Mouse (Mus musculus): ENCODE data around the gene Gm10310.
"Not testable (repeated sequence)": the region's sequence is repeated elsewhere in the genome, so short reads cannot be mapped to it uniquely, and the experiment has no call there.

Gene Gm10310

DNA sequence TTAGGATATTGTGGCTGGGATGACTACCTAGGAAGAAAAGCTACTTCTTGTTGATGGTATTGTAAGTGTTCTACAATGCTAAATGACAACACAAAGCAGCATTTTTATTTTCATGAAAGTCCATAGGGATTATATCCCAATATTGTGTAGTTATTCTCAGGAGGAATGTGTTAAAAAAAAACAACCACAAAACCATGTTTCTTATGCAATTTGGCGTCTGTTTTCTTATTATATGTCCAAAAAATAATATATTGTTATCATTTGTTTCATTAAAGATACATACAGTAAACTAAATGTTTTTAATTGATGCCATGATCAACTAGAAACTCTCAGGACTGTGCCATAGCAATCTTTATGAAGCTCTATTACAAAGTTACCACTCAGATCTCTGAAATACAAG lies at the start of gene Gm10310:
TSS of gene Gm10310 (minus strand) at position 101 of the 400 bp plus-strand sequence.
- DNase-seq (ENCODE audit: low read depth) = not testable (repeated sequence)

DNA sequence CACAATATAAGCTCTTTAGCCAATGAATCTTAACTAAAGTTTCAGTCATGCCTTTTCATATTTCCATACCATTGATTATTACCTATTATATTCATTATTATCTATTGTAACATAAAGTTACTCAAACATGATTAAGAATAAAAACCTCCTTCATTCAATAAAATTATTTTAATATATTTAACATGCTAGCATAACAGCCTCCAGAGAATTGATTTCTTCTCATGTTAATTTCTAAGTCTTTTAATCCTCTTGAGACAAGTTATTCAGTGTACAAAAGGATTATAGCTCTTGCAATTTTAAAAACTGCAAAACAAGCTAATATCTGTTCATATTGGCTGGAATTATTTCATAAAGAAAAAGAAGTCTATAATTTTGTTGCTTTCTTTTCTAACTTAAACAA lies 45.2 kb upstream of the Gm10310 start, which contains the start of gene Olfr821:
TSS of gene Olfr821 (plus strand) at position 301 of the 400 bp plus-strand sequence.
- no peak for DNase-seq (ENCODE audit: low read depth)

DNA sequence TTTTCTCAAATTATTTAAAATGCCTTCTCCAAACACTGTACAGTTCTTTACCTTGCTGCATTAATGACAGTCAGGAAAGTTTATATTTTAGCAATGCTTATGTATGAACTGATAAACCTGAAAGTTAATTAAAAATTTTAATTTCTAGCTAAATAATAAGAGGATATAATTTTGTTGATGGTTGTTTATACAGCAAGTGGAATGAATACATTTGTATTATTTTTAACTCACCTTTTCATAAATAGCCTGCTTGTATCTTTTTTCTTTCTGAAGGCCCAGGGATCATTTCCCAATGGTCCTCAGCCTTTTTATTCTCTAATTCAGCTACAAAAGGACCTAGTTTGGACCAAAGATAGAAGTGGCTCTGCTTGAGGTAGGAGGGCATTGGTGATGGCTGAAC lies 27.5 kb upstream of the Gm10310 start, which contains the start of gene Olfr820:
TSS of gene Olfr820 (plus strand) at position 301 of the 400 bp plus-strand sequence.
- DNase-seq (ENCODE audit: low read depth) = no peak

DNA sequence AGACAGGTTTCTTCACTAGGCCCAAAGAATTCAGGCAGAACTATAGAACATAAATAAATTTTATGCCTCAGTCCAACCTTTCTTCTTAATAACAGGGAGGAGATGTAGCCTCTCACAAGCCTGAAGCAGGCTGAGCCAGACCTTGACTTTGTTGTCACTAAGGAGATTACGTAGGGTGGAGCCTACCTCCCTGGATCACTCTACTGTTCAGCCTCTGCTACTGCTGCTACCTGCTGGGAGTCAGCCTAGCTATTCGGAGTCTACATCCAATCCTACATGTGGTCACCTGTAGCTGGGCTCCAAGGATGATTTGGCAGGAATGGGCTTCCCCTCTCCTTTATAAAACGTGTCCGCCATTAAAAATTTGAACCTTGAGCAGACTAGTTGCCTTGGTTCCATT lies 20.5 kb upstream of the Gm10310 start:
- DNase-seq (ENCODE audit: low read depth) = not testable (repeated sequence)

DNA sequence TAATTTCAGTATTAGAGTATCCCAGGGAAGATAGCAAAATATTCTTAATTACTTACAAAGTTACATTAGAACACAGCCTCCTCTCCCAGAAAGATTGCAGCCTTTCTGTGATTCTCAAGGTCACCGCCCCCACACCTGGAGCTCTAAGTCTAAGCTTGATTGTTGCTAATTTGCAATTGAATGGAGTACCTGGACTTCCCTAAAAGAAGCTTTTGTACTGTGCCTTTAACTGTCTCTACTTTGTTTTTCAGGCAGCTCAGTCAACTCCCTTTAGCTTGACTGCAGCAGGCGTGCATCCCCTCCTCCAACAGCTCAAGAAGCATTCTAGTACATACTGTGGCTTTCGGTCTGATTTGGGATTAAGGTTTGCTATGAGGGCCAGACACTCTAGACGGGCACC lies 19.2 kb upstream of the Gm10310 start:
- not testable (repeated sequence) for DNase-seq (ENCODE audit: low read depth)

DNA sequence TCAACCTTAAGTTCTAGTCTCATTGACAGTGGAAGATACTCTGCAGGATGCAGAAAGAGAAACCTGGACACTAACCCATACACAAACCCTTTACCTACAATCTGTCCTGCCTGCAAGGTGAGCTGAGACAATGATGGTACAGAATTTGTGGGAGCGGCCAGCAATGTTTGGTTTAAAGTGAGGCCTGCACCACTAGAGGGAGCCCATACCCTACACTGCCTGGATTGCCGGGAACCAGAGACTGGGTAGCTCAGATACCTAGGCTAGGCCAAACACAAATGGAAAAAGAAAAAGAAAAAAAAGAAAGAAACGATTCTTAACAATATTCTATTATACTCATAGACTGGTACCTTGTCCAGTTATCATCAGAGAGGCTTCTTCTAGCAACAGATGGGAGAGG lies 3.0 kb downstream of the Gm10310 start:
- not testable (repeated sequence) for DNase-seq (ENCODE audit: low read depth)

DNA sequence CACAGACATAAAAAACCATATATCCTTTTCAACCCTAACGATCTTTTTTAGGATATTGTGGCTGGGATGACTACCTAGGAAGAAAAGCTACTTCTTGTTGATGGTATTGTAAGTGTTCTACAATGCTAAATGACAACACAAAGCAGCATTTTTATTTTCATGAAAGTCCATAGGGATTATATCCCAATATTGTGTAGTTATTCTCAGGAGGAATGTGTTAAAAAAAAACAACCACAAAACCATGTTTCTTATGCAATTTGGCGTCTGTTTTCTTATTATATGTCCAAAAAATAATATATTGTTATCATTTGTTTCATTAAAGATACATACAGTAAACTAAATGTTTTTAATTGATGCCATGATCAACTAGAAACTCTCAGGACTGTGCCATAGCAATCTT lies 8.8 kb downstream of the Gm10310 start, which contains the start of gene Olfr247:
TSS of gene Olfr247 (minus strand) at position 101 of the 400 bp plus-strand sequence.
- not testable (repeated sequence) for DNase-seq (ENCODE audit: low read depth)

DNA sequence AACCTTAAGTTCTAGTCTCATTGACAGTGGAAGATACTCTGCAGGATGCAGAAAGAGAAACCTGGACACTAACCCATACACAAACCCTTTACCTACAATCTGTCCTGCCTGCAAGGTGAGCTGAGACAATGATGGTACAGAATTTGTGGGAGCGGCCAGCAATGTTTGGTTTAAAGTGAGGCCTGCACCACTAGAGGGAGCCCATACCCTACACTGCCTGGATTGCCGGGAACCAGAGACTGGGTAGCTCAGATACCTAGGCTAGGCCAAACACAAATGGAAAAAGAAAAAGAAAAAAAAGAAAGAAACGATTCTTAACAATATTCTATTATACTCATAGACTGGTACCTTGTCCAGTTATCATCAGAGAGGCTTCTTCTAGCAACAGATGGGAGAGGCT lies 11.9 kb downstream of the Gm10310 start:
- not testable (repeated sequence) for DNase-seq (ENCODE audit: low read depth)

DNA sequence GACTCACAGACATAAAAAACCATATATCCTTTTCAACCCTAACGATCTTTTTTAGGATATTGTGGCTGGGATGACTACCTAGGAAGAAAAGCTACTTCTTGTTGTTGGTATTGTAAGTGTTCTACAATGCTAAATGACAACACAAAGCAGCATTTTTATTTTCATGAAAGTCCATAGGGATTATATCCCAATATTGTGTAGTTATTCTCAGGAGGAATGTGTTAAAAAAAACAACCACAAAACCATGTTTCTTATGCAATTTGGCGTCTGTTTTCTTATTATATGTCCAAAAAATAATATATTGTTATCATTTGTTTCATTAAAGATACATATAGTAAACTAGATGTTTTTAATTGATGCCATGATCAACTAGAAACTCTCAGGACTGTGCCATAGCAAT lies 17.7 kb downstream of the Gm10310 start, which contains the start of gene Olfr819:
TSS of gene Olfr819 (minus strand) at position 101 of the 400 bp plus-strand sequence.
- not testable (repeated sequence) for DNase-seq (ENCODE audit: low read depth)

DNA sequence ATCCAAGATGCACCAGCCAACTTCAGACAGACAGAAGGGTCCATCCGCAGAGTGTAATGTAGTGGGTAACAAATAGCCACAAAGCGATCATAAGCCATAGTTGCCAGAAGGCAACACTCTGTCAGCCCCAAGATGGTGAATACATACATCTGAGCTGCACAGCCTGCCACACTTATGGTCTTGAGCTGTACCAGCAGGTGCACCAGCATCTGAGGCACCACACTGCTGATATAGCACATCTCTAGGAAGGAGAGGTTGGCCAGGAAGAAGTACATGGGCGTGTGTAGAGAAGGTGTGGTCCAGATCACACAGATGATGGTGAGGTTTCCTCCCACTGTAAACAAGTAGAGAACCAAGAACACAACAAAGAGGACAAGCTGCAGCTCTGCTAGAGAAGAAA lies 18.6 kb downstream of the Gm10310 start:
- DNase-seq (ENCODE audit: low read depth) = not testable (repeated sequence)

DNA sequence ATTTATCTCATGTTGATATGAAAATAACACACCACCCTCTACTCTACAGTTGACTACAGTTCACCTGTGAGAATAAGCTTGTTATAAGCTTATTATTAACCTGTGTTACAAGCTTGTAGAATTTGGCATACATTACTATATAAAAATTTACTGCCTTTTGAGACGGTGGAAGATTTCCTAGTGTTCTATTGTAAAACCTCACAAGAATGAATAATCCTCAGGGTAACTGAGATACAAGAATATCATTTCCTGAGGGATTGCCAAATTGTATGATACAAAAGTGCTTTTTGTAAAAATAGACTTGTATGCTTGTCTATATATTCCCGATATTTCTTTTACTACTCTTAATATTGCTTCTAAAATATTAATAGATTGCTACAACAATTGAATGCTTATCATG lies 35.9 kb downstream of the Gm10310 start, which contains the start of gene Olfr818:
TSS of gene Olfr818 (minus strand) at position 101 of the 400 bp plus-strand sequence.
- no peak for DNase-seq (ENCODE audit: low read depth)

All from 416B (cell line).